Mouse (Mus musculus) kidney, adult 11 months (tissue): ENCODE measurements at regions not wholly inside any gene's neighbourhood (a gene's known extent, or its start where the extent isn't known, plus 50 kb on each side); places are given as distances from the start of the nearest gene placed in this dataset.

Experiments used
- DNase-seq: peaks from one replicate; pipeline ENCODE4 v3.0.0; 2022

- DNase-seq = no peak
These were observed 74.6 kb upstream of the Gm4894 start for GRCm38 (mm10) chr9:49175586-49176286.

GRCm38 (mm10) chr9:49178561-49178960 lies 71.8 kb upstream of the Gm4894 start:
- DNase-seq = no peak

DNA sequence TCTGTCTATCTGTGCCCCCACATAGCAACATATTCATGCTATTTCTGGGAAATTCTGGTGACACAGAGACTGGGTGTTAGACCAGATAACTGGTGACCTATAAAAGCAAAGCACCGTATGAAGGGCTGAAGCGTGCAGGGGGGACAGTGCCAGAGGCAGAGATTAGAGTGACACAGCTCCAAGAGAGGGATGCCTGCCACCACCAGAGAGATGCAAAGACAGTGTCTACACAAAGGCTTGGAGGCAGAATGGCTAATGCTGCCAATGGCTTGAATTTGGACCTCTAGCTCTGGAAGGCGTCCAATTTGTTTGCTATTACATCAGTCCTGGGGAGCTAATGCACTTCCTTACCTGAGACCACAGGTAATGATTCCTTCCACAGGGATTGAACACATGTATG lies 65.5 kb upstream of the Gm4894 start:
- no peak for DNase-seq

GRCm38 (mm10) chr9:49189426-49189825 lies 60.9 kb upstream of the Gm4894 start:
- DNase-seq = no peak

GRCm38 (mm10) chr9:49192776-49193175 lies 57.6 kb upstream of the Gm4894 start:
- DNase-seq = peak; percentile 12
